Mouse (Mus musculus) midbrain, embryonic 15.5 days (tissue): ENCODE results near the gene Vasn. TPM values are rescaled to one million over a fixed set of nuclear protein-coding genes. Genes with fewer than 3 reads are reported as not detected.

Source experiments
- ATAC-seq: fragments of 200-750 bp; cut with Nextera tagmentation; replicated peaks from 2 replicates; pipeline ENCODE4 v1.8.0; 2017; ENCODE audit warnings: moderate TSS enrichment
- H3K27ac ChIP-seq: fragments of 300-500 bp; sonication (generic); 2 replicates; pipeline ENCODE4 v1.5.1; 2015; ENCODE audit warnings: mild to moderate bottlenecking, inconsistent platforms
- H3K27me3 ChIP-seq: fragments of 300-500 bp; sonication (generic); replicated peaks from 2 replicates; pipeline ENCODE4 v1.6.1; 2015; ENCODE audit warnings: inconsistent platforms
- H3K36me3 ChIP-seq: fragments of 300-500 bp; sonication (generic); replicated peaks from 2 replicates; pipeline ENCODE4 v1.6.1; 2015; ENCODE audit warnings: inconsistent platforms
- H3K4me1 ChIP-seq: fragments of 300-500 bp; sonication (generic); 2 replicates; pipeline ENCODE4 v1.6.1; 2015; ENCODE audit warnings: inconsistent platforms
- H3K4me2 ChIP-seq: fragments of 300-500 bp; sonication (generic); 2 replicates; pipeline ENCODE4 v1.6.1; 2015; ENCODE audit warnings: inconsistent platforms, mild to moderate bottlenecking, moderate library complexity
- H3K4me3 ChIP-seq: fragments of 300-500 bp; sonication (generic); 2 replicates; pipeline ENCODE4 v1.5.1; 2015; ENCODE audit warnings: mild to moderate bottlenecking, inconsistent platforms
- H3K9ac ChIP-seq: fragments of 300-500 bp; sonication (generic); 2 replicates; pipeline ENCODE4 v1.6.1; 2015; ENCODE audit warnings: mild to moderate bottlenecking, inconsistent platforms
- H3K9me3 ChIP-seq: fragments of 300-500 bp; sonication (generic); 2 replicates; pipeline ENCODE4 v1.6.1; 2016; ENCODE audit warnings: inconsistent platforms
- WGBS: fragments of 180-500 bp; shearing (Covaris S2); methylation state at CpG from one replicate; pipeline ENCODE4 v1.1.7; 2015; ENCODE audit warnings: mixed read lengths; 5-methylcytosine and 5-hydroxymethylcytosine counted together
- polyA plus RNA-seq: library from polyadenylated mRNA; unstranded; fragments of >200 nt; fragmentation: Nextera tagmentation; extraction: Ambion mirVana; gene quantifications from 2 replicates; pipeline ENCODE4 v1.2.1, GENCODE M21; 2015

The Vasn gene
- polyA plus RNA-seq, 1 experiment from 2014 or later, result 5.2 TPM

GRCm38 (mm10) chr16:4611193-4611592 is 28.5 kb upstream of the Vasn start:
- no peak overlapping the region for H3K4me3 ChIP-seq
- 93% methylated on average over 5 of the region's 5 CpGs for whole genome bisulfite sequencing
- no peak for ATAC-seq
- no peak overlapping the region for H3K9ac ChIP-seq
- H3K9me3 ChIP-seq, result no peaks in the 10 kb centered on the region
- no peaks in the 10 kb centered on the region for H3K27me3 ChIP-seq
- no peak overlapping the region for H3K4me2 ChIP-seq
- no peak overlapping the region for H3K27ac ChIP-seq
- peaks cover 18% of the 10 kb centered on the region for H3K4me1 ChIP-seq
- peaks cover 50% of the 10 kb centered on the region for H3K36me3 ChIP-seq

- 94% methylated on average over 7 of the region's 7 CpGs for WGBS
- Histone ChIP-seq H3K27ac (no peak overlapping the region), H3K36me3 (peaks cover 54% of the 10 kb centered on the region), H3K27me3 (no peaks in the 10 kb centered on the region), H3K4me2 (no peak overlapping the region), H3K9ac (no peak overlapping the region), H3K4me3 (no peak overlapping the region), H3K9me3 (no peaks in the 10 kb centered on the region), H3K4me1 (peaks cover 13% of the 10 kb centered on the region)
- ATAC-seq, result no peak
These were observed 28.1 kb upstream of the Vasn start for GRCm38 (mm10) chr16:4611676-4612075.

GRCm38 (mm10) chr16:4613736-4614135 is 26.0 kb upstream of the Vasn start:
- peaks cover 53% of the 10 kb centered on the region for H3K36me3 ChIP-seq
- no peaks in the 10 kb centered on the region for H3K27me3 ChIP-seq
- no peak overlapping the region for H3K9ac ChIP-seq
- WGBS, result 91% methylated on average over 9 of the region's 9 CpGs
- no peak for ATAC-seq
- H3K4me3 ChIP-seq, result no peak overlapping the region
- no peak overlapping the region for H3K27ac ChIP-seq
- no peaks in the 10 kb centered on the region for H3K4me1 ChIP-seq
- no peak overlapping the region for H3K4me2 ChIP-seq
- H3K9me3 ChIP-seq, result no peaks in the 10 kb centered on the region

- Histone ChIP-seq H3K4me1 (no peaks in the 10 kb centered on the region), H3K36me3 (peaks cover 50% of the 10 kb centered on the region), H3K4me2 (no peak overlapping the region), H3K27me3 (no peaks in the 10 kb centered on the region), H3K27ac (no peak overlapping the region), H3K9ac (no peak overlapping the region), H3K4me3 (no peak overlapping the region), H3K9me3 (no peaks in the 10 kb centered on the region)
- WGBS, result 93% methylated on average over 3 of the region's 3 CpGs
- peak; percentile 29; the same call in 1 of the 2 replicates for ATAC-seq
These were observed 25.1 kb upstream of the Vasn start for GRCm38 (mm10) chr16:4614639-4615038.

- peaks cover 47% of the 10 kb centered on the region for H3K36me3 ChIP-seq
- no peak for ATAC-seq
- H3K9me3 ChIP-seq, result no peaks in the 10 kb centered on the region
- WGBS, result 84% methylated on average over 1 of the region's 1 CpGs
- H3K4me2 ChIP-seq, result no peak overlapping the region
- H3K4me3 ChIP-seq, result no peak overlapping the region
- H3K27ac ChIP-seq, result no peak overlapping the region
- H3K4me1 ChIP-seq, result no peaks in the 10 kb centered on the region
- H3K27me3 ChIP-seq, result no peaks in the 10 kb centered on the region
- no peak overlapping the region for H3K9ac ChIP-seq
These were observed 24.4 kb upstream of the Vasn start for GRCm38 (mm10) chr16:4615297-4615696.

GRCm38 (mm10) chr16:4616829-4617228 is 22.9 kb upstream of the Vasn start:
- peaks cover 38% of the 10 kb centered on the region for H3K36me3 ChIP-seq
- no peak for ATAC-seq
- H3K9ac ChIP-seq, result no peak overlapping the region
- H3K4me2 ChIP-seq, result no peak overlapping the region
- H3K9me3 ChIP-seq, result no peaks in the 10 kb centered on the region
- H3K27ac ChIP-seq, result no peak overlapping the region
- no peaks in the 10 kb centered on the region for H3K27me3 ChIP-seq
- H3K4me3 ChIP-seq, result no peak overlapping the region
- H3K4me1 ChIP-seq, result peaks cover 3% of the 10 kb centered on the region; the same call in 1 of the 2 replicates
- 81% methylated on average over 4 of the region's 4 CpGs for WGBS

GRCm38 (mm10) chr16:4624074-4624473 is 15.7 kb upstream of the Vasn start:
- H3K9ac ChIP-seq, result peak overlapping the region; percentile 69
- no peaks in the 10 kb centered on the region for H3K9me3 ChIP-seq
- peak; percentile 32 for ATAC-seq
- H3K4me1 ChIP-seq, result peaks cover 30% of the 10 kb centered on the region
- H3K4me2 ChIP-seq, result peak overlapping the region; percentile 65
- H3K27me3 ChIP-seq, result no peaks in the 10 kb centered on the region
- peak overlapping the region; percentile 85 for H3K27ac ChIP-seq
- 17% methylated on average over 9 of the region's 9 CpGs for WGBS
- H3K36me3 ChIP-seq, result peaks cover 6% of the 10 kb centered on the region; the same call in 1 of the 2 replicates
- H3K4me3 ChIP-seq, result peak overlapping the region; percentile 67

GRCm38 (mm10) chr16:4624481-4625110 is 15.1 kb upstream of the Vasn start, which contains the start of gene Pam16:
Gene Pam16, minus strand, starts transcription at chr16:4624988.
- Histone ChIP-seq H3K4me1 (peaks cover 30% of the 10 kb centered on the region), H3K9me3 (no peaks in the 10 kb centered on the region), H3K27me3 (no peaks in the 10 kb centered on the region), H3K9ac (peak within 1 kb of the TSS; percentile 69), H3K4me2 (peak within 1 kb of the TSS; percentile 65), H3K4me3 (peak within 1 kb of the TSS; percentile 67), H3K36me3 (peaks cover 6% of the 10 kb centered on the region; the same call in 1 of the 2 replicates), H3K27ac (peak within 1 kb of the TSS; percentile 85)
- peak; percentile 87 for ATAC-seq
- under 1% methylated on average over 56 of the region's 56 CpGs for WGBS

- no peak for ATAC-seq
- Histone ChIP-seq H3K27me3 (no peaks in the 10 kb centered on the region), H3K9me3 (no peaks in the 10 kb centered on the region), H3K4me2 (no peak overlapping the region), H3K9ac (no peak overlapping the region), H3K36me3 (peaks cover 6% of the 10 kb centered on the region; the same call in 1 of the 2 replicates), H3K27ac (no peak overlapping the region), H3K4me1 (peaks cover 24% of the 10 kb centered on the region), H3K4me3 (no peak overlapping the region)
- 86% methylated on average over 6 of the region's 6 CpGs for WGBS
These were observed 12.6 kb upstream of the Vasn start for GRCm38 (mm10) chr16:4627105-4627504.

GRCm38 (mm10) chr16:4628898-4629419 is 10.8 kb upstream of the Vasn start:
- Histone ChIP-seq H3K9ac (no peak overlapping the region), H3K4me2 (no peak overlapping the region), H3K36me3 (peaks cover 6% of the 10 kb centered on the region; the same call in 1 of the 2 replicates), H3K4me3 (no peak overlapping the region), H3K27ac (no peak overlapping the region), H3K27me3 (no peaks in the 10 kb centered on the region), H3K4me1 (peaks cover 6% of the 10 kb centered on the region), H3K9me3 (no peaks in the 10 kb centered on the region)
- no peak for ATAC-seq
- 90% methylated on average over 9 of the region's 9 CpGs for WGBS

- no peak overlapping the region for H3K9ac ChIP-seq
- no peaks in the 10 kb centered on the region for H3K27me3 ChIP-seq
- ATAC-seq, result 0 out of 2 replicates have a peak, but pooled peaks have one; percentile 7
- H3K36me3 ChIP-seq, result peaks cover 6% of the 10 kb centered on the region; the same call in 1 of the 2 replicates
- H3K4me1 ChIP-seq, result peaks cover 5% of the 10 kb centered on the region
- WGBS, result 30% methylated on average over 6 of the region's 6 CpGs
- no peak overlapping the region for H3K4me2 ChIP-seq
- no peak overlapping the region for H3K27ac ChIP-seq
- no peaks in the 10 kb centered on the region for H3K9me3 ChIP-seq
- H3K4me3 ChIP-seq, result no peak overlapping the region
These were observed 9.8 kb upstream of the Vasn start for GRCm38 (mm10) chr16:4629950-4630349.

- Histone ChIP-seq H3K27me3 (no peaks in the 10 kb centered on the region), H3K4me3 (no peak overlapping the region), H3K27ac (no peak overlapping the region), H3K4me2 (no peak overlapping the region), H3K36me3 (peaks cover 6% of the 10 kb centered on the region; the same call in 1 of the 2 replicates), H3K4me1 (no peaks in the 10 kb centered on the region), H3K9me3 (no peaks in the 10 kb centered on the region), H3K9ac (no peak overlapping the region)
- 0 out of 2 replicates have a peak, but pooled peaks have one; percentile 31 for ATAC-seq
- WGBS, result 45% methylated on average over 7 of the region's 7 CpGs
These were observed 7.7 kb upstream of the Vasn start for GRCm38 (mm10) chr16:4632050-4632449.

- Histone ChIP-seq H3K36me3 (peaks cover 2% of the 10 kb centered on the region; the same call in 1 of the 2 replicates), H3K27ac (no peak overlapping the region), H3K9ac (no peak overlapping the region), H3K27me3 (no peaks in the 10 kb centered on the region), H3K4me2 (no peak overlapping the region), H3K4me3 (no peak overlapping the region), H3K4me1 (no peaks in the 10 kb centered on the region), H3K9me3 (no peaks in the 10 kb centered on the region)
- WGBS, result 86% methylated on average over 3 of the region's 3 CpGs
- no peak for ATAC-seq
These were observed 6.1 kb upstream of the Vasn start for GRCm38 (mm10) chr16:4633661-4634060.
